Mouse (Mus musculus) neural tube, embryonic 11.5 days (tissue): ENCODE measurements around the gene Fsip1. TPM values are rescaled to one million over a fixed set of nuclear protein-coding genes. Genes with fewer than 3 reads are reported as not detected.

Experiments used
- ATAC-seq: fragments of 200-750 bp; cut with Nextera tagmentation; 2 replicates; pipeline ENCODE4 v1.8.0; 2017; ENCODE audit warnings: moderate number of reproducible peaks, mild to moderate bottlenecking, moderate TSS enrichment, moderate library complexity; ENCODE audit not compliant: insufficient read depth, low FRiP score, low TSS enrichment
- DNase-seq: peaks from one replicate; pipeline ENCODE4 v3.0.0-alpha.2; 2015; ENCODE audit warnings: low spot score
- H3K27ac ChIP-seq: fragments of 300-500 bp; sonication (generic); 2 replicates; pipeline ENCODE4 v1.5.1; 2014; ENCODE audit warnings: low read depth, mild to moderate bottlenecking, low read length
- H3K27me3 ChIP-seq: fragments of 300-500 bp; sonication (generic); 2 replicates; pipeline ENCODE4 v1.6.1; 2014; ENCODE audit warnings: mild to moderate bottlenecking, low read length, mixed read lengths; ENCODE audit not compliant: control insufficient read depth, insufficient read depth
- H3K36me3 ChIP-seq: fragments of 300-500 bp; sonication (generic); 2 replicates; pipeline ENCODE4 v1.6.1; 2014; ENCODE audit warnings: mild to moderate bottlenecking, low read length, moderate library complexity, mixed read lengths; ENCODE audit not compliant: control insufficient read depth, insufficient read depth
- H3K4me1 ChIP-seq: fragments of 300-500 bp; sonication (generic); 2 replicates; pipeline ENCODE4 v1.6.1; 2014; ENCODE audit warnings: low read length, mixed read lengths; ENCODE audit not compliant: control insufficient read depth, insufficient read depth
- H3K4me2 ChIP-seq: fragments of 300-500 bp; sonication (generic); 2 replicates; pipeline ENCODE4 v1.6.1; 2014; ENCODE audit warnings: low read depth, mild to moderate bottlenecking, moderate library complexity
- H3K4me3 ChIP-seq: fragments of 300-500 bp; sonication (generic); 2 replicates; pipeline ENCODE4 v1.5.1; 2014; ENCODE audit warnings: low read depth, low read length
- H3K9ac ChIP-seq: fragments of 300-500 bp; sonication (generic); 2 replicates; pipeline ENCODE4 v1.6.1; 2014; ENCODE audit warnings: mild to moderate bottlenecking, low read length
- H3K9me3 ChIP-seq: fragments of 300-500 bp; sonication (generic); 2 replicates; pipeline ENCODE4 v1.6.1; 2016; ENCODE audit warnings: low read length; ENCODE audit not compliant: control insufficient read depth
- WGBS: fragments of 180-500 bp; shearing (Covaris S2); extraction: QIAGEN DNeasy Blood & Tissue Kit; methylation state at CpG from one replicate; pipeline ENCODE4 v1.1.7; 2014; 5-methylcytosine and 5-hydroxymethylcytosine counted together
- polyA plus RNA-seq: library from polyadenylated mRNA; unstranded; fragments of >200 nt; fragmentation: Nextera tagmentation; extraction: Ambion mirVana; gene quantifications from 2 replicates; pipeline ENCODE4 v1.2.1, GENCODE M21; 2014

Gene Fsip1
- polyA plus RNA-seq, 1 experiment from 2014 or later: 2.6 TPM

DNA sequence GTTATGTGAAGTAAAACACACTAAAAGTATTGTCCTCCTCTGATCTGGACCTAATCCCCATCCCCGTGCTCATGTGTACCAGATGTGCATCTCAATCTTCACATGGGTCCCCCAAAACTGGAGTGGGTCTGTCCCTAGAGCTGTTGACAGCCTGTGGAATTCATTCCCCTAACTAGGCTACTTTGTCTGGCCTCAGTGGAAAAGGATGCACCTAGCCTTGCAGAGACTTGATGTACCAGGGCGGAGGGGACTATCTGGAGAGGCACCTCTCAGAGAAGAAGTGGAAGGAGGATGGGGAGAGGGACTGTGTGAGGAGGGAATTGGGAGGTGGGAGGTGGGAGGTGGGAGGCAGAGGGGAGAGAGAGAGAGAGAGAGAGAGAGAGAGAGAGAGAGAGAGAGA is 119.0 kb downstream of the Fsip1 start:
- WGBS: 91% methylated on average over 2 of the region's 2 CpGs
- no peak overlapping the region for H3K27ac ChIP-seq
- no peak overlapping the region for H3K4me3 ChIP-seq
- DNase-seq: no peak
- H3K4me1 ChIP-seq: no peaks in the 10 kb centered on the region
- H3K36me3 ChIP-seq: no peaks in the 10 kb centered on the region
- ATAC-seq: no peak
- H3K9ac ChIP-seq: no peak overlapping the region
- no peak overlapping the region for H3K4me2 ChIP-seq
- no peaks in the 10 kb centered on the region for H3K27me3 ChIP-seq
- no peaks in the 10 kb centered on the region for H3K9me3 ChIP-seq

DNA sequence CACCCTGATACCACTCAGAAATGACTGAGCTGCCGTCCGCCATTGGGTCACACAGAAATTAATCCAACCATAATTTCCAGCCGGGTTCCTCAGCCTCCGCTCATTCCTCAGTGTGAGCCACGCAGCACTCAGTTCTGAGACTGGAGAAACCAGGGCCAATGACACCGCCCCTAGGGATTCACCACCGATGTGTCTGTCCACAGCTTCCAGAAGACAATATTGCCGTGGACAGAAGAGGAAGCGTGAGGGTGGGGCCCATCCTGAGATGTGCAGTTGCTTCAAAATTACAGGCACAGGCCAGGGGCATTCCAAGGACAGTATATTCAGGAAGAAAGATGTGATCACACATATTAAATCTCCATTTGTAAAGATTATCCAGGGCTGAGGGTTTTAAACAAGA is 119.7 kb downstream of the Fsip1 start:
- Histone ChIP-seq H3K27ac (no peak overlapping the region), H3K27me3 (no peaks in the 10 kb centered on the region), H3K36me3 (no peaks in the 10 kb centered on the region), H3K4me1 (no peaks in the 10 kb centered on the region), H3K4me3 (no peak overlapping the region), H3K9ac (no peak overlapping the region), H3K4me2 (no peak overlapping the region), H3K9me3 (no peaks in the 10 kb centered on the region)
- 91% methylated on average over 9 of the region's 9 CpGs for WGBS
- ATAC-seq (no peak), DNase-seq (no peak)

DNA sequence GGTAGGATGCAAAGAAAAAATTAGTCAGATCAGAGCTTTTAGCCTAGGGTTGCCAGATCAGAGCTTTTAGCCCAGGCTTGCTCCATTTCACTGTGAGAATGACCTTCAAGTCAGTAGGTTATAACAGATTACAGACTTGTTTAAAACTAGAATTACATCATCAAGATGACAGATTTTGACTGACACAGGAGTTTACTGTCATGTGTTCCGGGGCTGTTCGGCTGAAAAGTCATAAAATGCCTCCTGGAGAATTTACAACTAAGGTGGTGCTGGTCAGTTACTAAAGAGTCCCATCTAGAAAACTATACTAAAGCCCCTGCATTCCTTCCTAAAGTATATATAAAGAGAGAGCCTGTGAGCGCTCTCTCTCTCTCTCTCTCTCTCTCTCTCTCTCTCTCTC is 128.5 kb downstream of the Fsip1 start:
- no peak overlapping the region for H3K4me3 ChIP-seq
- H3K4me2 ChIP-seq: no peak overlapping the region
- H3K27ac ChIP-seq: no peak overlapping the region
- ATAC-seq (no peak), DNase-seq (no peak)
- H3K36me3 ChIP-seq: no peaks in the 10 kb centered on the region
- H3K4me1 ChIP-seq: no peaks in the 10 kb centered on the region
- no peaks in the 10 kb centered on the region for H3K9me3 ChIP-seq
- H3K9ac ChIP-seq: no peak overlapping the region
- H3K27me3 ChIP-seq: no peaks in the 10 kb centered on the region
- WGBS: 46% methylated on average over 3 of the region's 3 CpGs

DNA sequence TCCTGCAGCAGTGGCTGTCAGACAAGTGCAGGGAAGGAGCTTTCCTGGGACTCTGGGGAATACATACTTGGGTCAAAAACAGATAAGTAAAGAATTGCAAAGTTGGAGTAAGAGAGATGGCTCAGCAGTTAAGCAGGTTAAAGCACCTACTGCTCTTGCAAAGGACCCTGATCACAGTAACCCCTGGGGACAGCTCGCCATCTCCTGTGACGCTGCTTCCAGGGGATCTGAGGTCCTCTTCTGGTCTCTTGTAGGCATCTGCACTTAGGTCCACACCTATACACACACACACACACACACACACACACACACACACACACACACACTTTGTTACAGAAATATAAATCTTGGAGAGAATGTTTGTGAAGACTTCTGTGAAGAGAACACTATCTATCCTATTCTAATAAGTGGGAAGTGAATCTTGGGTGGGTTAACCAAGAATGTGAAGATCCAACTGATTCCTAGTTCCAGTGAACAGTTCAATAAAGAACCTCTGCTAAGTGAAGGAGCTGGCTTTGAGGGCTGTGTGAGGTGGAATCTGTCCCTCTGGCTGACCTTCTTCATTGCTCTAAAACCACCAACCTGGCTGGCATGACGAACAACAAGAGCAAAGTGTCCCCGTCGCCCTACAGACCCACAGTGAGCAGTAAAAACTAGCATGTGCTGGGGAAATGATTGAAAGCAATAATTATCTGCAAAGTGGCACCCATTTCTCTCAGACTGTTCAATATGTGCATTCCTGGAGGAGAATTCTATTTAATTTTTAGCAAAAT is 129.1 kb downstream of the Fsip1 start:
- WGBS: 76% methylated on average over 5 of the region's 5 CpGs
- DNase-seq: no peak

DNA sequence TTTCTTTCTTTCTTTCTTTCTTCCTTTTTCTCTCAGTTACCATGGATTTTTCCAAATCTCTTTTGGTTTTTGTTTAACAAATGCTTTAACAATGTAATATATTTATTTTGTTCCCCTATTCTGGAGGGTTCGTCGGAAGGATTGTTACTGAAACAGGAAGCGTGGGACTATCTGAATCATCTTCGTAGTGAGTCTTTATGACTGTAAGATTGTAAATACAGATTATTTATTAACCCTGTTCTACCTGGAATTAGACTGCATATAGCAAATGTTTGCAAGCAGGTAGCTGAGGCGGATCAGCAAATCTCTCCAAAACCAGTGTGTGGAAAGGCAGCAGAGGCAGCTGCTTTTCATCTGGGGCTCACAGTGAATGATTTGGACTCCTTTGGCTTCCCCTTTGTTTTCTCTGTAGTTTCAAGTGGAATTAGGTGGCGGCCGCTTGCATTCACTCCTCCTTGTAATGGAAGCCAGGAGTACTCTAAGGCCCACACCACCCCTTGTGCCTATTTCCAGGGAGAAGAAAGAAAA is 130.8 kb downstream of the Fsip1 start:
- no peak overlapping the region for H3K9ac ChIP-seq
- H3K27ac ChIP-seq: no peak overlapping the region
- ATAC-seq: no peak
- no peak overlapping the region for H3K4me3 ChIP-seq
- DNase-seq: no peak
- no peaks in the 10 kb centered on the region for H3K36me3 ChIP-seq
- H3K4me2 ChIP-seq: no peak overlapping the region
- H3K27me3 ChIP-seq: no peaks in the 10 kb centered on the region
- no peaks in the 10 kb centered on the region for H3K4me1 ChIP-seq
- H3K9me3 ChIP-seq: no peaks in the 10 kb centered on the region
- WGBS: 64% methylated on average over 7 of the region's 7 CpGs

More for the DNA sequence above, 129.1 kb downstream of the Fsip1 start:
- no peak overlapping the region for H3K4me3 ChIP-seq
- no peaks in the 10 kb centered on the region for H3K27me3 ChIP-seq
- H3K36me3 ChIP-seq: no peaks in the 10 kb centered on the region
- no peak overlapping the region for H3K9ac ChIP-seq
- ATAC-seq: no peak
- H3K27ac ChIP-seq: no peak overlapping the region
- no peaks in the 10 kb centered on the region for H3K4me1 ChIP-seq
- H3K4me2 ChIP-seq: no peak overlapping the region
- no peaks in the 10 kb centered on the region for H3K9me3 ChIP-seq

DNA sequence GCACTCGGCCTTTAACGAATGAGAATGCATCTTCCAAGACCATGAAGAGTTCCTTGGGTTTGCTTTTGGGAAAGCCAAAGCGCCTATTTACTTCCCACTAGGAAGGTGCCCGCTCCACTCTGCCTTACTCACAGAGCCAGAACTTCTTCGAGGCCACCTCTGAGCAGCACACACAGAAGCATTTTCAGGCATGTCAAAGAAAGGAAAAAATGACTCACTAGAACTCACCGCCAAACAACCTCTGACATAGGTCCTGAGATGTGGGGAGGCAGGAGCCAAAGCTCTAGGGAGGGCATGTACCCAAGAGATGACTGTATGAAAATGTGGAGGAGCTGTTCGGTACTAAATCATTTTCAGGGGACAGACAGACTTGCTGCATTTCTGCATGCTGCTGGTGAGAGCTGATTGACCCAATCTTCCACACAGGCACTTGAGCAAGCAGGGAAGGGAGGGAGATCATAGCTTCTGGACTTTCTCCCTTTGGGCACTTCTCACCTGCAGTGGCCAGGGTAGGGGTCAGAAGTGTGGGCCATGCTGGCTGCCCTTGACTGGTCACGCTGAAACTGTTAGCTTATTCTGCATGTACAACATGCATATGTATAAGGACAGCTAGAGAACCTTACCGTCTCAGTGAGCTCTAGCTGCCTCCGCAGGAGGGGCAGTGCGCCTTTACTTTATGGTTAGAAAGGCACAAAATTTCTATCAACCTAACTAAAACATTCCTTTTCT is 131.4 kb downstream of the Fsip1 start:
- H3K4me2 ChIP-seq: no peak overlapping the region
- H3K27ac ChIP-seq: no peak overlapping the region
- no peaks in the 10 kb centered on the region for H3K36me3 ChIP-seq
- H3K4me3 ChIP-seq: no peak overlapping the region
- no peak for DNase-seq
- no peaks in the 10 kb centered on the region for H3K4me1 ChIP-seq
- H3K9me3 ChIP-seq: no peaks in the 10 kb centered on the region
- no peaks in the 10 kb centered on the region for H3K27me3 ChIP-seq
- no peak for ATAC-seq
- 80% methylated on average over 11 of the region's 11 CpGs for WGBS
- H3K9ac ChIP-seq: no peak overlapping the region

DNA sequence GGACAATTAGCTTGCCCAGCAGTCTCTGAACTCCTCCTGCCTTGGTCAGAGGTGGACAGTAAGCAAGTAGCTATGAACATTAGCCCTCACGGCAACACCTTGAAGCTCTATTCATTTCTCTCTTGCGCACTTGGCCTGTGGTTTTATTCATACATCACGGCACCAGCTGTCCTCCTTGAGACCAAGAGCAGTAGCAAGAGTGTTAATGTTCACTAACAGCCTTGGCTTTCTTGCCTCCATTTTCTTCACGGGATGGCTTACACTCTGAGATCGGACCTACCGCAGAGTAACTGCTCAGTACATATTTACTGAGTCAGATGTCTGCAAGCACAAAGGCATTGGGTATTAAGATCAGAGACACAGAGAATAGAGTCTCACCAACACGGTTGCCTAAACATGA is 132.3 kb downstream of the Fsip1 start:
- no peaks in the 10 kb centered on the region for H3K27me3 ChIP-seq
- H3K4me3 ChIP-seq: no peak overlapping the region
- no peaks in the 10 kb centered on the region; the same call in 1 of the 2 replicates for H3K36me3 ChIP-seq
- H3K9ac ChIP-seq: no peak overlapping the region
- ATAC-seq (no peak), DNase-seq (no peak)
- no peak overlapping the region for H3K4me2 ChIP-seq
- H3K9me3 ChIP-seq: no peaks in the 10 kb centered on the region
- H3K4me1 ChIP-seq: no peaks in the 10 kb centered on the region
- 88% methylated on average over 7 of the region's 7 CpGs for WGBS
- H3K27ac ChIP-seq: no peak overlapping the region

DNA sequence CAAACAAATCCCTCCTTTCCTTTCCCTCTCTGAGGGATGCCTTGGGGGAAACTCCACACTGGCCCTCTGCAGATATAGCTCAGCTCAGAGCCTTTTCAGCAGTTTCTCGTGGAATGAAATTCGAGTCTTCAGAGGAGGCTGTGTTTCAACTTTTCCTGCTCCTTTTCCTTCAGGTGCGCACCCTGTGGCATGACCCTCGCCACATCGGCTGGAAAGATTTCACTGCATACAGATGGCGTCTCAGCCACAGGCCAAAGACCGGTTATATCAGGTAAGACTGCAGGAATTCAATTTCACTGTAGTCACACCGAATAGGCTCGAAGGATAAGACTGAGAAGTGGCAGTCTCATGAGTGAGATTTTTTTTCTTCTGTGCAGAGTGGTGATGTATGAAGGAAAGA is 133.0 kb downstream of the Fsip1 start:
- Histone ChIP-seq H3K36me3 (no peaks in the 10 kb centered on the region; the same call in 1 of the 2 replicates), H3K4me2 (no peak overlapping the region), H3K9me3 (no peaks in the 10 kb centered on the region), H3K9ac (no peak overlapping the region), H3K4me1 (no peaks in the 10 kb centered on the region), H3K27me3 (no peaks in the 10 kb centered on the region), H3K4me3 (no peak overlapping the region), H3K27ac (no peak overlapping the region)
- ATAC-seq (no peak), DNase-seq (no peak)
- WGBS: 89% methylated on average over 9 of the region's 9 CpGs

DNA sequence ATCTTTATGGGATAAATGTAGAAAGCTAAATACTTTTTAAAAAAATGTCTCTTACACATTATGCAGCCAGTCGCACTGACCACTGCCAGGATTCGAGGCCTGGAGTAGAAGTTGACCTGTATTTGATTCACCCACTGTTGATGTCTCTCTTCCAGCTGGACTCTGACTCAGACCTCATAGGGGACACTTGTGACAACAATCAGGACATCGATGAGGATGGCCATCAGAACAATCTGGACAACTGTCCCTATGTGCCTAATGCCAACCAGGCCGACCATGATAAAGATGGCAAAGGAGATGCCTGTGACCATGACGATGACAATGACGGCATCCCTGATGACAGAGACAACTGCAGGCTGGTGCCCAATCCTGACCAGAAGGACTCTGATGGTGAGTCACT is 134.5 kb downstream of the Fsip1 start:
- H3K27me3 ChIP-seq: no peaks in the 10 kb centered on the region
- ATAC-seq: no peak
- no peak overlapping the region for H3K9ac ChIP-seq
- 92% methylated on average over 6 of the region's 6 CpGs for WGBS
- no peak overlapping the region for H3K4me2 ChIP-seq
- H3K9me3 ChIP-seq: no peaks in the 10 kb centered on the region
- no peak for DNase-seq
- no peak overlapping the region for H3K27ac ChIP-seq
- H3K4me3 ChIP-seq: no peak overlapping the region
- H3K4me1 ChIP-seq: no peaks in the 10 kb centered on the region
- H3K36me3 ChIP-seq: no peaks in the 10 kb centered on the region; the same call in none of the 2 replicates
